Mouse (Mus musculus) forebrain, postnatal 0 days (tissue): ENCODE data around the gene Trp73. TPM values are rescaled to one million over a fixed set of nuclear protein-coding genes. Genes with fewer than 3 reads are reported as not detected.

Source experiments
- ATAC-seq: fragments of 200-750 bp; cut with Nextera tagmentation; 2 replicates; pipeline ENCODE4 v1.8.0; 2017; ENCODE audit warnings: mild to moderate bottlenecking, moderate library complexity
- DNase-seq: peaks from one replicate; pipeline ENCODE4 v3.0.0-alpha.2; 2015
- H3K27ac ChIP-seq: fragments of 300-500 bp; sonication (generic); 2 replicates; pipeline ENCODE4 v1.5.1; 2014; ENCODE audit warnings: low read depth, mild to moderate bottlenecking, antibody characterized with exemption, low read length, moderate library complexity, mixed read lengths
- H3K27me3 ChIP-seq: fragments of 300-500 bp; sonication (generic); 2 replicates; pipeline ENCODE4 v1.6.1; 2014; ENCODE audit warnings: mild to moderate bottlenecking, low read length, mixed read lengths; ENCODE audit not compliant: insufficient read depth
- H3K36me3 ChIP-seq: fragments of 300-500 bp; sonication (generic); 2 replicates; pipeline ENCODE4 v1.6.1; 2014; ENCODE audit warnings: mild to moderate bottlenecking, moderate library complexity; ENCODE audit not compliant: insufficient read depth
- H3K4me1 ChIP-seq: fragments of 300-500 bp; sonication (generic); 2 replicates; pipeline ENCODE4 v1.6.1; 2014; ENCODE audit warnings: antibody characterized with exemption; ENCODE audit not compliant: insufficient read depth
- H3K4me2 ChIP-seq: fragments of 300-500 bp; sonication (generic); 2 replicates; pipeline ENCODE4 v1.6.1; 2014; ENCODE audit warnings: low read depth, mild to moderate bottlenecking, moderate library complexity
- H3K4me3 ChIP-seq: fragments of 300-500 bp; sonication (generic); 2 replicates; pipeline ENCODE4 v1.5.1; 2014; ENCODE audit warnings: low read depth, low read length, mixed read lengths
- H3K9ac ChIP-seq: fragments of 300-500 bp; sonication (generic); 2 replicates; pipeline ENCODE4 v1.6.1; 2014; ENCODE audit warnings: mild to moderate bottlenecking
- H3K9me3 ChIP-seq: fragments of 300-500 bp; sonication (generic); 2 replicates; pipeline ENCODE4 v1.6.1; 2016; ENCODE audit warnings: low read length
- CTCF ChIP-seq: sonication (generic); IDR thresholded peaks from 2 replicates; pipeline ENCODE4 v1.5.1; 2016; ENCODE audit warnings: antibody characterized with exemption, control low read depth, low read depth
- WGBS: fragments of 180-500 bp; shearing (Covaris S2); extraction: QIAGEN DNeasy Blood & Tissue Kit; methylation state at CpG from one replicate; pipeline ENCODE4 v1.1.7; 2014; 5-methylcytosine and 5-hydroxymethylcytosine counted together
- polyA plus RNA-seq: library from polyadenylated mRNA; unstranded; fragments of >200 nt; fragmentation: Nextera tagmentation; extraction: Ambion mirVana; gene quantifications from 2 replicates; pipeline ENCODE4 v1.2.1, GENCODE M21; 2015
- total RNA-seq: library from RNA; depleted of rRNA; stranded (reverse); fragments of >200 nt; gene quantifications from 2 replicates; pipeline ENCODE4 v1.2.3, GENCODE M21; 2014

The Trp73 gene
- total and polyA plus RNA-seq, 2 experiments from 2014 or later = 3.9 to 4.1 TPM

DNA sequence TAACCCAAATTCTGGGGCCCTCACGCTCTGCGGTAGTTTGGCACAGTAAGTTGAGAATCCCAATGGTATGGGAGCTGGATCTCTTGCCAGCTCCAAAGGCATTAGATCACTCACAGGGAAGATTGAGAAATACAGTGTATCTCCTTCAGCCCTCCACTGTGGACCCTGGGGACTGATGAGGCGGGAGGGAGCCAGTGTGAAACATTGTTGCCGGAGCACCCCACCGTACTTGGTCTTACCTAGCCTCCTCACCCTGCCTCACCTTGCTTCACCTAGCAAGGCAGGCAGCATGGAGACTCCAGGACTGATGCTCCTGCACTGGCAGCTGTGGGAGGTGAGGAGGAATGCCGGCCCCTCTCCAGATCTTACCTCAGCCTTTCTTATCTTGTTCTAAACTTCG is 84.5 kb downstream of the Trp73 start:
- ATAC-seq (no peak), DNase-seq (no peak)
- no peak for TF ChIP-seq CTCF
- no peaks in the 10 kb centered on the region for H3K4me1 ChIP-seq
- no peak overlapping the region for H3K4me3 ChIP-seq
- no peak overlapping the region for H3K9ac ChIP-seq
- H3K36me3 ChIP-seq = no peaks in the 10 kb centered on the region
- 87% methylated on average over 7 of the region's 7 CpGs for WGBS
- no peak overlapping the region for H3K4me2 ChIP-seq
- no peaks in the 10 kb centered on the region for H3K9me3 ChIP-seq
- H3K27me3 ChIP-seq = no peaks in the 10 kb centered on the region
- no peak overlapping the region for H3K27ac ChIP-seq

GRCm38 (mm10) chr4:154053065-154053464 is 86.9 kb downstream of the Trp73 start:
- H3K9me3 ChIP-seq = no peaks in the 10 kb centered on the region
- ATAC-seq = no peak
- no peak for DNase-seq

DNA sequence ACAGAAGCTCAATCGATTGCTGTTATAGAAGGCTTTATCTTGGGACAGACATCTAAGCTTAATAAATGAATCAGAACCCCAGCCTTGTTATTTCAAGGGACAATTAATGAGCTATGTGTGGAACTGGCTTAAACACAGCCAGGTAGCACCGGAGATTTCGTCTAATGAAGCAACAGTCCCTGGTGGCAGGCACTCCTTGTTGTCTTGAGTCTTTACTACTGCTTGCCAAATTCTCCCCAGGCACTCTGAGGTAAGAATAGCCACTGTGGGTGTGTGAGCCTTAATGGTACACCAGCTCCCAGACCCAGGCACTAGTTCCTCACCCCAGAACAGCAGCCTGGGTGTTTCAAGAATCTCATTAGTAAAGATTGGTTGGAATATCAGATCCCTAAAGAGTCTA is 88.6 kb downstream of the Trp73 start:
- TF ChIP-seq CTCF = no peak
- DNase-seq (no peak), ATAC-seq (no peak)
- Histone ChIP-seq H3K9ac (no peak overlapping the region), H3K4me1 (no peaks in the 10 kb centered on the region), H3K4me2 (no peak overlapping the region), H3K36me3 (no peaks in the 10 kb centered on the region), H3K27ac (no peak overlapping the region), H3K9me3 (no peaks in the 10 kb centered on the region), H3K4me3 (no peak overlapping the region), H3K27me3 (no peaks in the 10 kb centered on the region)
- 65% methylated on average over 3 of the region's 3 CpGs for WGBS

More at GRCm38 (mm10) chr4:154053065-154053464, 86.9 kb downstream of the Trp73 start:
- TF ChIP-seq CTCF = 0 out of 2 replicates have a peak, but pooled peaks have one; percentile 21
- WGBS = 49% methylated on average over 4 of the region's 4 CpGs
- H3K4me2 ChIP-seq = no peak overlapping the region
- no peak overlapping the region for H3K27ac ChIP-seq
- no peak overlapping the region for H3K9ac ChIP-seq
- no peaks in the 10 kb centered on the region for H3K4me1 ChIP-seq
- no peaks in the 10 kb centered on the region for H3K27me3 ChIP-seq
- H3K36me3 ChIP-seq = no peaks in the 10 kb centered on the region
- H3K4me3 ChIP-seq = no peak overlapping the region

- WGBS = 69% methylated on average over 5 of the region's 5 CpGs
- 0 out of 2 replicates have a peak, but pooled peaks have one; percentile 20 for TF ChIP-seq CTCF
- Histone ChIP-seq H3K9me3 (no peaks in the 10 kb centered on the region), H3K9ac (no peak overlapping the region), H3K4me1 (no peaks in the 10 kb centered on the region), H3K27me3 (no peaks in the 10 kb centered on the region), H3K36me3 (no peaks in the 10 kb centered on the region), H3K27ac (no peak overlapping the region), H3K4me3 (no peak overlapping the region), H3K4me2 (no peak overlapping the region)
- DNase-seq (no peak), ATAC-seq (no peak)
These were observed 94.2 kb downstream of the Trp73 start for GRCm38 (mm10) chr4:154045837-154046236.

- H3K4me1 ChIP-seq = no peaks in the 10 kb centered on the region
- H3K9me3 ChIP-seq = no peaks in the 10 kb centered on the region
- no peaks in the 10 kb centered on the region for H3K27me3 ChIP-seq
- H3K4me2 ChIP-seq = no peak within 1 kb of the TSS
- DNase-seq = no peak
- no peak within 1 kb of the TSS for H3K9ac ChIP-seq
- no peak for TF ChIP-seq CTCF
- H3K27ac ChIP-seq = no peak within 1 kb of the TSS
- ATAC-seq = no peak
- 78% methylated on average over 9 of the region's 9 CpGs for WGBS
- no peaks in the 10 kb centered on the region for H3K36me3 ChIP-seq
- H3K4me3 ChIP-seq = no peak within 1 kb of the TSS
These were observed 97.4 kb downstream of the Trp73 start, which contains the start of gene Ccdc27 for GRCm38 (mm10) chr4:154042577-154042976. Ccdc27 (minus strand) TSS chr4:154042677.

DNA sequence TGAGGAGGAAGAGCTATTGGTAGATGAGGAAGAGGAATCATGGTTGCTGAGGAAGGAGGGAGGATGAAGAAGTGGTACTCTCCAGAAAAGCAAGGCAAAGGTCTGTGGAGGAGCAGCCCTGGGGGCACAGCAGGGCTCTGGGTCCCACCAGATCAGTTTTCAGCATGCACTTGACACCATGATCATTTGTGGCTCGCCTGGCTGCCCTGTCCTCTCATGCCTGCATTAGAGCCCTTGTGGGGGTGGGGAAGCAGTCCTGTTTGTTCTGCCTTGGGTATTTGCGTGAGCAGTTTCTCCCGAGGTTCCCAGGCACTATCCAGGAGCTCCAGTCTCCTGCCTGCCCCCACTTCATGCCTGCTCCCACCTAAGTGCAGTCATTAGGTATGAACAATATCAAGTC is 102.9 kb downstream of the Trp73 start:
- H3K27me3 ChIP-seq = no peaks in the 10 kb centered on the region
- no peak for ATAC-seq
- no peak overlapping the region for H3K4me3 ChIP-seq
- H3K9ac ChIP-seq = no peak overlapping the region
- 48% methylated on average over 3 of the region's 3 CpGs for WGBS
- no peaks in the 10 kb centered on the region for H3K4me1 ChIP-seq
- DNase-seq = no peak
- H3K9me3 ChIP-seq = no peaks in the 10 kb centered on the region
- no peak overlapping the region for H3K4me2 ChIP-seq
- no peak overlapping the region for H3K27ac ChIP-seq
- TF ChIP-seq CTCF = no peak
- no peaks in the 10 kb centered on the region for H3K36me3 ChIP-seq

- Histone ChIP-seq H3K9me3 (no peaks in the 10 kb centered on the region), H3K9ac (no peak overlapping the region), H3K27ac (no peak overlapping the region), H3K27me3 (peaks cover 23% of the 10 kb centered on the region), H3K4me3 (no peak overlapping the region), H3K4me1 (no peaks in the 10 kb centered on the region), H3K4me2 (no peak overlapping the region), H3K36me3 (no peaks in the 10 kb centered on the region)
- no peak for ATAC-seq
- TF ChIP-seq CTCF = peak; percentile 45
- DNase-seq = no peak
These were observed 111.4 kb downstream of the Trp73 start for GRCm38 (mm10) chr4:154028646-154029045.
